Mouse (Mus musculus) megakaryocyte progenitor cell, adult 5-6 weeks (primary cell): ENCODE measurements at regions not wholly inside any gene's neighbourhood (a gene's known extent, or its start where the extent isn't known, plus 50 kb on each side); places are given as distances from the start of the nearest gene placed in this dataset.
A peak's percentile ranks its signal among the peaks of the same experiment; 100 is the strongest.

Experiments
- ATAC-seq: replicated peaks from 2 replicates; pipeline ENCODE4 v1.8.0; 2016; ENCODE audit warnings: mild to moderate bottlenecking, moderate TSS enrichment, inconsistent platforms; ENCODE audit not compliant: poor library complexity

DNA sequence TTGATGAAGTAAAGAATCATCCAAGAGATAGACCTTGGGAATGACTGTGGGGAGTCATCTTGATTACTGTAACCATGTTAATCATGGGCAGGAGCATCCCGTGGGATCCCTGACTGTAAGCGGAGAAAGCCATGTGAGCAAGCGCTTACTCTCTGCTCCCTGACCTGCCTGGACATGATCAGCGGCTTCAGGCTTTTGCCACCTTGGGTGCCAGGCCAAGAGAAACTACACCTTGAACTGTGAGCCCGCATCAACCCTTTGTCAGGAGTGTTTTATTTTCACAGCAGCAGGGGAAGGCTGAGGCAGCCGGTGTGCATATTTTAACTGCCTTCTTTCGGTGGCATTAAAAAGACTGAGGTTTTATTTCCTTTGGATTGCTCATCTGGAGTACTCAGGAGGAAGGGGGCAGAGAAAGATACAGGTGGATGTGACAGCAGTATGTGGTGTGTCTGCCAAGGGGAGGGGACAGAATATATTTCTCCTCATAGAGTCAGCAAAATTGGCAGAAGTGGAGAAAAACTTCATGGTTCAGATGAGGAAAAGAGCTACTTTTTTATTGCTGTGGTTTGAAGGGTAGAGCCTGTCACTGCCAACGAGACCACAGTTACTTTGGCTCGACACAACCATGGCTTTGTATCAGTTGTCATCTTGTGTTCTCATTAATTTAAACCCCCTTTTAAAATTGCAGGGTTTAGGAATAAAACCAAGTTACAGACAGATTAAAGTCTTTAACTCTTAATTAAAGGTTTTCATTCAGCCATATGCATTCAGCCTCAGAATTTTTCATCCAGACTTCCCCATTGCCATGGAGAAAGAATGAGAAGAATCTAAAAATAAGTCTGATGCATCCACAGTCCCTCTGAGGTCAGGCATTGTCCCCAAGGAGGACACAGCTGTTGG is 208.1 kb upstream of the Ercc4 start:
- ATAC-seq = no peak

GRCm38 (mm10) chr16:12901996-12902319 is 207.5 kb upstream of the Ercc4 start:
- ATAC-seq = no peak

- peak; percentile 75 for ATAC-seq
These were observed 206.3 kb upstream of the Ercc4 start for GRCm38 (mm10) chr16:12903161-12903560.

DNA sequence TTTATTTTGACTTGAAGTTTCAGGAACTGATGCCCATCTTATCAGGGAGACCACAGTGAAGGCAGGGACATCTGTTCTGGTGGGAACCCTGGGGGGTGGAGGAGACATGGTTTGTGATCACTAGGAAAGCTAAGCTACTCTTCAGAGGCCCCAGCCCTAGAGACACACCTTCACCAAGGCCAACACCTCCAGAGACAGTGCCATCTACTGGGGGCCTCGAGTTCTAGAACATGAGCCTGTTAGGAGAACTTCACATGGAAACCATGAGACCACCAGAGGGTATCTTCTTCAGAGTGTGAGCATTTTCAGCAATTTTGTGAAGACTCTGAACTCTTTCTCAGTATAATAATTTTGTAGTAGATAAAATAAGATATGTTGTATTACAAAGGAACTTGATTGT is 204.5 kb upstream of the Ercc4 start:
- ATAC-seq = peak; percentile 33; the same call in 1 of the 2 replicates

GRCm38 (mm10) chr16:12924668-12925067 is 184.8 kb upstream of the Ercc4 start:
- ATAC-seq = no peak

GRCm38 (mm10) chr16:12925931-12926330 is 183.6 kb upstream of the Ercc4 start:
- ATAC-seq = no peak

GRCm38 (mm10) chr16:12931111-12931510 is 178.4 kb upstream of the Ercc4 start:
- ATAC-seq = no peak

- ATAC-seq = no peak
These were observed 176.5 kb upstream of the Ercc4 start for GRCm38 (mm10) chr16:12932959-12933358.

DNA sequence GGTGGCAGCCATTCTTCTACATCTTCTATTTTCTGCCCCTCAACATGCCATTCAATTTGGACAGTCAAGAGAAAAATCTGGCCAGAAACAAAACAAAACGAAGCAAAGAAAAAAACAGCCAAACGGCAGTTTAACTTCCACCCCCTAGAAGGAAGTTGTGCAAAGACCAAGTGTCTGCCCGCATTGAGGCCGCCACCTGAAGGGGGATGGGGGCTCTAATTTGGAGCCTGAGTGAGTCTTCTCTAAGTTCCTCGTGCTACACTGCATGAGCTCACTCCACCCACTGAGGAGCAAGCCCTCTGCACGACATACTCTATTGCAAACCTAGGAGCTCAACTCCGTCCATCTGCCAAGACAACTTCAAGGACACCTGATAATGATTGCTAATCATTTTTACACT is 174.9 kb upstream of the Ercc4 start:
- peak; percentile 85 for ATAC-seq

DNA sequence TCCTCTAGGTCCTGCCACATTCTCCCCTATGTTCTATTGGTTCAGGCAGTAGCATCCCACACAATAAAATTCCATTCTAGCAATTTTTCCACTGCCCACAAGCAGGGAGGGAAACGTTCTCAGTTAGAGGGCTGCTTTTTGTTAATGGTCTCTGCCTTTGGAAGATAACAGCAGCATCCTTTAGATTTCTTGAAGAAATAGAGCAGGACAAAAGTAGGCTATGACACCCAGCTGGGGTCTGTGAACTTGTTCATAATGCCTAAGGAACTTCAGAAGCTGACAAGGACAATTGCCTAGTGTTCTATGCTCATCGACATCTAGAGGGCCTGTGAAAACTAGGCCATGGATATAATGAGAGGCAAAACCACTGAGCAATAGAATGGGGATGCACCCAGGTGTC is 174.2 kb upstream of the Ercc4 start:
- no peak for ATAC-seq

GRCm38 (mm10) chr16:12936571-12936970 is 172.9 kb upstream of the Ercc4 start:
- peak; percentile 85 for ATAC-seq

DNA sequence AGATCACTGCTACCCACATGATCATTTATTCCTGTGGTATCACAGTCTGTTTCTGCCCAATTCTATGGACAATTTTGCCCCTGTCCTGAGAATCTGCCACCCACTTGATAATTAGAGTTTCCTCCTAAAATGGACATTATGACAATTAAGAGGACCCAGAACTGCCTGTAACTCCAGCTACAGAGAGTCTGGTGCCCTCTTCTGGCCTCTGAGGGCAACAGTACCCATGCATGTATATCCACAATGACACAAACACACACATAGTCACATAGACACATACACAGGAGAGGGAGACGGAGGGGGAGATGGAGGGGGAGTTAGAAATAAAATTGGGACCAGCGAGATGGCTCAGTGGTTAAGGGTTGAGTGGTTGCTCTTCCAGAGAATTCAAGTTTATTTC is 170.9 kb upstream of the Ercc4 start:
- ATAC-seq = no peak

GRCm38 (mm10) chr16:12951176-12951575 is 158.3 kb upstream of the Ercc4 start:
- ATAC-seq = no peak

- ATAC-seq = no peak
These were observed 155.5 kb upstream of the Ercc4 start for GRCm38 (mm10) chr16:12954028-12954427.

GRCm38 (mm10) chr16:12956416-12956815 is 153.1 kb upstream of the Ercc4 start:
- ATAC-seq = no peak

DNA sequence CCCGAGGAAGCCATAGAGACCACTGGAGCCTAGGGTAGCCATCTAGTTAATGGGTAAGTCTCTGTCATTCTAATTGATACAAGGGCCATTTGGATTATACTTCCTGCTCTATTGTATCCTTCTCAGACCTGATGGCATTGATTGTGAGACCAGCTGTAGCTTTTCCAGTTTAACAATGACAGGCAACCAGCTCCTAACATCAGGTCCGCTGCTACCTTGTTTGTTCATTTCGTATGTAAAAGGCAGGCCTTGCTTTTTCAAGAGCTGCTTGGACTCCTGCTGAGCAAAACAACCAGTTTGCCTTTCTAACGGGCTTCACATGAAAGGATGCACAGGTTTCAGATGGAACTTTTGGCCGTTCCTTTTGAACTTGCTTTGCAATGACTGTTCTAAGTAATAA is 148.6 kb upstream of the Ercc4 start:
- no peak for ATAC-seq

DNA sequence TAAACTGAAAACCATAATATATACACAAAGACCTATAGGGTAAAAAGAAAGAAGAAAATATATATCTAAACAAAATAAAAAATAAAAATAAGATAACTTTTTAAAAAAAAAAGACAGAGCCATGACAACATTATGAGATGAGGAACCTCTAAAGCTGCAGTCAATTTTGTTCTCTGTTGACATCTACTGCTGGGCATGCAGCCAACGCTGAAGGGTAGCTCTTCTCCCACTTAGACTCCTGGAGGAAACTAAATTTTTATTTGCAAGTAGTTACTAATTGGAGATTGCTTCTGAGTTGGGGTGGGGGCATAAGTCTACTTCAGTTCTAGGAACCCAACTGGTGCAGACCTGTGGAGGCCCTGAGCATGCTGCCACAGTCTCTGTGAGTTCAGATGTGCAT is 126.8 kb upstream of the Ercc4 start:
- ATAC-seq = no peak

DNA sequence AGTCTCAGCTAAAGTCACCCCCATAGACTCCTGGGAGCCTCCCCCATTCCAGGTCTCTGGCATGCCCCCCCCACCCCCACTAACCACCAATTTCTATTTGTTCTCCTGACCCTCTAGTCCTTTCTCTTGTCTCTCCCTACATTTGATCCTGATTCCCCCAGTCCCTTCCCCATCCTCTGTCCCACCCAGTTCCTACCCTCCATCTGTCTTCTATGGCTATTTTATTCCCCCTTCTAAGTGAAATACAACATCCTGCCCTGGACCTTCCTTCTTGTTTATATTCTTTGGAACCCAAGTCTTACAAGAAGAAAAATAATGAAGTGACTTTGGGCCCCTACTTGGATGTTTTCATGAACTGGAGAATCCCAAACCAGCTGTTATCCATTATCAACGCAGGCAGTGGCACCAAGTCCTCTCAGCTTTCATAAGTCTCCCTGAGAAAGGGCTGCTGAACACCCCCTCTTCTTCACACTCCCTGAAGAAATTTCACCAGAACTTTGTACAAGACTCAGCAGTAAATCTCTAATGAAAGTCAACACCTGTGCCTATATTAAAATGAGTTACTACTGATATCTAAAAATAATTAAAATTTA is 108.1 kb upstream of the Ercc4 start:
- no peak for ATAC-seq

DNA sequence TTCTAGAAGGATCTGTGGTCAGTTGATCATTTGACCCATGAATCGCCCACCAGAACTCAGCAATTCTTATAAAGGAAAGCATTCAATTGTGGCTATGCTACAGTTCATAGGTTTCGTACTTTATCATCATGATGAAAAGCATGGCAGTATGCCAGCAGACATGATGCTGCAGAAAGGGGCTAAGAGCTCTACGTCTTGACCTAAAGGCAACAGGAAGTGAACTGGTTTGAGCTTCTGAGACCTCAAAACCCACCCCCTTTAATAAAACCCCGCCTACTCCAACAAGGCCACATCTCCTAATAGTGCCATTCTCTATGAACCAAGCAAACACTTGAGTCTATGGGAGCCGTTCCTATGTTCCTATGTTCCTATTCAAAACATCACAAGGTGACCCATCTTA is 96.6 kb upstream of the Ercc4 start:
- peak; percentile 37; the same call in 1 of the 2 replicates for ATAC-seq

DNA sequence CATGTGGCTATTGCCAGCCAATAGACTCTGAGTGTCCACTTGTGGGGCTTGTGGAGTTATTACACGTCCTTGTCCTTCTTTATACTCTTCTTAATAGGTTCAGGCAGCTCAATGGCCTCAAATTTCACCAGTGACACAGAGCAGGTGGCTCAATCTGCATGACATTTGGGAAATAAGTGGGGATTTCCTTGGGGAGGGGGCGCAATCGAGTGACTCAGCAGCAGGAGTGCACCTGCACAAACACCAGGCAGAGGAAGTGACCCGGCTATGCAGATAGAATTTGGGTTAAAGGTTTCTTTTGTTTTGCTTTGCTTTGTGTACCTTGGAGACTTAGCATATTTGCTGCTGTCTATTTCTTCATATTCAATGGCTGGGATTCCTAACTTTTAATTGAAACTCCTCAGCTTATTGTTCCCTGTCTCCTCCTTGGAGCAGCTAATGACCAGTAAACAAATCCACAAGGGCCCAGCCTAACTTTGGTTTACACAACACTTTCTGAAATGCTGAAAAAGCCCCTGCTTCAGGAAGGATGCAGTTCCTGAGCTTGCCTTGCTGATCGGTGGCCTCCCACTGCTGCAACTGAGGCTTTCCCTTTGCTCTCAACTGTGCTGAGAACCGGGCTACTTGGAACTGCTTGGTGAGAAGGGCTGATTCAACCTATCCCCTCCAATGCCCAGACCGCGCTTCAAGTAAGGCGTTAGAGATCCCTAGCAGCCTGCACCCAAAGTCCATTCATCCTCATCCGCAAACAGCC is 95.4 kb upstream of the Ercc4 start:
- no peak for ATAC-seq

DNA sequence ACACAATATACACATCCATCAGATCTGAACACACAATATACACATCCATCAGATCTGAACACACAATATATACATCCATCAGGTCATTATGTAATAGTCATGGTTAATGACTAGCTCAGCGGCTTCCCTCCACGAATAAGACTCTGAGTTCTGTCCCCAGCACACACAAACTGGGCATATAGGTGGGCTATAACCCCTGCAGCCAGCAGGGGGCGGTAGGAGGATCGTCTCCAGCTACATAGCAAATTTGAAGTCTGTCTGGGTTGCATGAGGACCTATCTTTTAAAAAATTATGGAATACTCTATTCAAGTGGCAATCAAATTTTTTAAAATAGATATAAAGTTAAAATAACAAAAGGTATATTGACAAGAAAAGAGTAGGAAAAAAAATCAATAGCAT is 86.6 kb upstream of the Ercc4 start:
- peak; percentile 68 for ATAC-seq

DNA sequence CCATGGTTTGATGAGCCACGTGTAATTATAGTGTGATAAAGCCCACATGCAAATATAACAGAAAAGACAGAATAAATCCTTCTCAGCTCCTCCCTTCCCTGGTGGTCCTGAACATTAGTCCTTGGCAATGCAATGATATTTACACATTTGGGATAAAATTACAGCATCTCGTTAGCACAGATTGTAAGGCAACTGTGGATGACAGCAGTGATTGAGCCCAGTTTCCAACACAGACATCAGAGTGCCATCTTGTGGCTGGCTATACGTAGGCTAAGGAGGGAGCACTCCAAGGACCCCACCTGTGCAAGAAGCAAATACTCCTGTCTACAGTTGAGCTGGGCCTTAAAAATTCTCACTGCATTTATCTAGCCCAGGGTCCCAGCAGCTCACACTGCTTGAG is 84.1 kb upstream of the Ercc4 start:
- no peak for ATAC-seq
